Mouse (Mus musculus) lung, embryonic 15.5 days (tissue): Measurements from ENCODE around the gene Slc38a2. TPM values are rescaled to one million over a fixed set of nuclear protein-coding genes. Genes with fewer than 3 reads are reported as not detected.

Source experiments
- ATAC-seq: fragments of 200-750 bp; cut with Nextera tagmentation; 2 replicates; pipeline ENCODE4 v1.8.0; 2017; ENCODE audit warnings: moderate number of reproducible peaks, borderline replicate concordance; ENCODE audit not compliant: low FRiP score, low TSS enrichment; ENCODE audit errors: extremely low read depth
- H3K27ac ChIP-seq: fragments of 300-500 bp; sonication (generic); 2 replicates; pipeline ENCODE4 v1.5.1; 2015; ENCODE audit warnings: moderate library complexity, mild to moderate bottlenecking, inconsistent platforms
- H3K27me3 ChIP-seq: fragments of 300-500 bp; sonication (generic); 2 replicates; pipeline ENCODE4 v1.6.1; 2015; ENCODE audit warnings: inconsistent platforms
- H3K36me3 ChIP-seq: fragments of 300-500 bp; sonication (generic); 2 replicates; pipeline ENCODE4 v1.6.1; 2015; ENCODE audit warnings: inconsistent platforms
- H3K4me1 ChIP-seq: fragments of 300-500 bp; sonication (generic); 2 replicates; pipeline ENCODE4 v1.6.1; 2015; ENCODE audit warnings: inconsistent platforms
- H3K4me2 ChIP-seq: fragments of 300-500 bp; sonication (generic); 2 replicates; pipeline ENCODE4 v1.6.1; 2015; ENCODE audit warnings: inconsistent platforms, mild to moderate bottlenecking, moderate library complexity
- H3K4me3 ChIP-seq: fragments of 300-500 bp; sonication (generic); 2 replicates; pipeline ENCODE4 v1.5.1; 2015; ENCODE audit warnings: mild to moderate bottlenecking, inconsistent platforms
- H3K9ac ChIP-seq: fragments of 300-500 bp; sonication (generic); 2 replicates; pipeline ENCODE4 v1.6.1; 2015; ENCODE audit warnings: inconsistent platforms
- H3K9me3 ChIP-seq: fragments of 300-500 bp; sonication (generic); 2 replicates; pipeline ENCODE4 v1.6.1; 2016; ENCODE audit warnings: inconsistent platforms
- WGBS: fragments of 180-500 bp; shearing (Covaris S2); methylation state at CpG from one replicate; pipeline ENCODE4 v1.1.7; 2015; 5-methylcytosine and 5-hydroxymethylcytosine counted together
- polyA plus RNA-seq: library from polyadenylated mRNA; unstranded; fragments of >200 nt; fragmentation: Nextera tagmentation; extraction: Ambion mirVana; gene quantifications from 2 replicates; pipeline ENCODE4 v1.2.1, GENCODE M21; 2015

Gene Slc38a2
- polyA plus RNA-seq, 1 experiment from 2014 or later, result 138 TPM

GRCm38 (mm10) chr15:96716371-96716770 is 16.8 kb upstream of the Slc38a2 start:
- Histone ChIP-seq H3K9ac (no peak overlapping the region), H3K4me1 (0 out of 2 replicates have a peak, but pooled peaks cover 3% of the 10 kb centered on the region), H3K36me3 (no peaks in the 10 kb centered on the region), H3K4me3 (no peak overlapping the region), H3K27me3 (no peaks in the 10 kb centered on the region), H3K9me3 (no peaks in the 10 kb centered on the region), H3K4me2 (no peak overlapping the region), H3K27ac (no peak overlapping the region)
- WGBS, result 79% methylated on average over 4 of the region's 4 CpGs
- no peak for ATAC-seq

GRCm38 (mm10) chr15:96715692-96716080 is 16.2 kb upstream of the Slc38a2 start:
- Histone ChIP-seq H3K9me3 (no peaks in the 10 kb centered on the region), H3K36me3 (no peaks in the 10 kb centered on the region), H3K4me2 (no peak overlapping the region), H3K27me3 (no peaks in the 10 kb centered on the region), H3K9ac (no peak overlapping the region), H3K27ac (no peak overlapping the region), H3K4me3 (no peak overlapping the region), H3K4me1 (peaks cover 8% of the 10 kb centered on the region)
- 85% methylated on average over 7 of the region's 7 CpGs for WGBS
- ATAC-seq, result no peak

- Histone ChIP-seq H3K27ac (no peak overlapping the region), H3K4me2 (no peak overlapping the region), H3K36me3 (no peaks in the 10 kb centered on the region), H3K9ac (no peak overlapping the region), H3K4me3 (no peak overlapping the region), H3K9me3 (no peaks in the 10 kb centered on the region), H3K27me3 (no peaks in the 10 kb centered on the region), H3K4me1 (peaks cover 13% of the 10 kb centered on the region)
- 84% methylated on average over 9 of the region's 9 CpGs for WGBS
- no peak for ATAC-seq
Observed at GRCm38 (mm10) chr15:96715079-96715691, 15.7 kb upstream of the Slc38a2 start.

- no peak for ATAC-seq
- Histone ChIP-seq H3K4me1 (peaks cover 14% of the 10 kb centered on the region), H3K4me2 (no peak overlapping the region), H3K27ac (no peak overlapping the region), H3K9me3 (no peaks in the 10 kb centered on the region), H3K27me3 (no peaks in the 10 kb centered on the region), H3K36me3 (no peaks in the 10 kb centered on the region), H3K4me3 (no peak overlapping the region), H3K9ac (no peak overlapping the region)
- 82% methylated on average over 3 of the region's 3 CpGs for WGBS
Observed at GRCm38 (mm10) chr15:96714676-96715016, 15.1 kb upstream of the Slc38a2 start.

- peaks cover 17% of the 10 kb centered on the region for H3K4me1 ChIP-seq
- no peaks in the 10 kb centered on the region for H3K36me3 ChIP-seq
- WGBS, result 85% methylated on average over 7 of the region's 7 CpGs
- no peaks in the 10 kb centered on the region for H3K27me3 ChIP-seq
- no peak overlapping the region for H3K27ac ChIP-seq
- no peak for ATAC-seq
- no peak overlapping the region for H3K4me3 ChIP-seq
- H3K9ac ChIP-seq, result no peak overlapping the region
- H3K4me2 ChIP-seq, result no peak overlapping the region
- no peaks in the 10 kb centered on the region for H3K9me3 ChIP-seq
Observed at GRCm38 (mm10) chr15:96713758-96714675, 14.5 kb upstream of the Slc38a2 start.

- no peaks in the 10 kb centered on the region for H3K27me3 ChIP-seq
- 86% methylated on average over 5 of the region's 5 CpGs for WGBS
- no peak overlapping the region for H3K27ac ChIP-seq
- H3K4me3 ChIP-seq, result no peak overlapping the region
- no peak overlapping the region for H3K4me2 ChIP-seq
- no peak overlapping the region for H3K9ac ChIP-seq
- no peak for ATAC-seq
- H3K36me3 ChIP-seq, result no peaks in the 10 kb centered on the region
- H3K9me3 ChIP-seq, result no peaks in the 10 kb centered on the region
- H3K4me1 ChIP-seq, result peaks cover 17% of the 10 kb centered on the region
Observed at GRCm38 (mm10) chr15:96712338-96712737, 12.8 kb upstream of the Slc38a2 start.

GRCm38 (mm10) chr15:96711664-96712063 is 12.1 kb upstream of the Slc38a2 start:
- ATAC-seq, result no peak
- Histone ChIP-seq H3K9ac (no peak overlapping the region), H3K27ac (no peak overlapping the region), H3K4me1 (peaks cover 17% of the 10 kb centered on the region), H3K9me3 (no peaks in the 10 kb centered on the region), H3K4me2 (no peak overlapping the region), H3K4me3 (no peak overlapping the region), H3K36me3 (no peaks in the 10 kb centered on the region), H3K27me3 (no peaks in the 10 kb centered on the region)
- 80% methylated on average over 11 of the region's 11 CpGs for WGBS

GRCm38 (mm10) chr15:96710352-96711114 is 11.0 kb upstream of the Slc38a2 start:
- ATAC-seq, result no peak
- Histone ChIP-seq H3K27ac (peak overlapping the region; percentile 98), H3K27me3 (no peaks in the 10 kb centered on the region), H3K4me1 (peaks cover 17% of the 10 kb centered on the region), H3K36me3 (no peaks in the 10 kb centered on the region), H3K4me3 (peak overlapping the region; percentile 48), H3K9me3 (no peaks in the 10 kb centered on the region), H3K9ac (peak overlapping the region; percentile 74), H3K4me2 (peak overlapping the region; percentile 84)
- 28% methylated on average over 15 of the region's 15 CpGs for WGBS

- Histone ChIP-seq H3K4me3 (peak overlapping the region; percentile 48), H3K36me3 (no peaks in the 10 kb centered on the region), H3K9ac (peak overlapping the region; percentile 74), H3K4me2 (peak overlapping the region; percentile 84), H3K27me3 (no peaks in the 10 kb centered on the region; the same call in 1 of the 2 replicates), H3K4me1 (peaks cover 17% of the 10 kb centered on the region), H3K9me3 (no peaks in the 10 kb centered on the region), H3K27ac (peak overlapping the region; percentile 98)
- peak; percentile 94 for ATAC-seq
- WGBS, result under 1% methylated on average over 80 of the region's 80 CpGs
Observed at GRCm38 (mm10) chr15:96709491-96710351, 10.2 kb upstream of the Slc38a2 start.

GRCm38 (mm10) chr15:96708976-96709490 is 9.5 kb upstream of the Slc38a2 start:
- peak overlapping the region; percentile 86 for H3K27ac ChIP-seq
- no peak; the same call in 1 of the 2 replicates for ATAC-seq
- peaks cover 17% of the 10 kb centered on the region for H3K4me1 ChIP-seq
- peak overlapping the region; percentile 55 for H3K9ac ChIP-seq
- H3K9me3 ChIP-seq, result no peaks in the 10 kb centered on the region
- H3K4me3 ChIP-seq, result peak overlapping the region; percentile 48
- H3K4me2 ChIP-seq, result peak overlapping the region; percentile 84
- H3K27me3 ChIP-seq, result no peaks in the 10 kb centered on the region; the same call in 1 of the 2 replicates
- WGBS, result 20% methylated on average over 14 of the region's 14 CpGs
- H3K36me3 ChIP-seq, result no peaks in the 10 kb centered on the region

GRCm38 (mm10) chr15:96708428-96708827 is 8.9 kb upstream of the Slc38a2 start:
- H3K36me3 ChIP-seq, result no peaks in the 10 kb centered on the region
- no peaks in the 10 kb centered on the region for H3K9me3 ChIP-seq
- H3K4me2 ChIP-seq, result no peak overlapping the region
- H3K27ac ChIP-seq, result peak overlapping the region; percentile 86; the same call in 1 of the 2 replicates
- no peaks in the 10 kb centered on the region; the same call in 1 of the 2 replicates for H3K27me3 ChIP-seq
- no peak for ATAC-seq
- H3K4me3 ChIP-seq, result no peak overlapping the region
- 80% methylated on average over 8 of the region's 8 CpGs for WGBS
- no peak overlapping the region for H3K9ac ChIP-seq
- peaks cover 17% of the 10 kb centered on the region for H3K4me1 ChIP-seq
